8 mouse cellular contexts compared by ENCODE assay signal in the genomic region with DNA sequence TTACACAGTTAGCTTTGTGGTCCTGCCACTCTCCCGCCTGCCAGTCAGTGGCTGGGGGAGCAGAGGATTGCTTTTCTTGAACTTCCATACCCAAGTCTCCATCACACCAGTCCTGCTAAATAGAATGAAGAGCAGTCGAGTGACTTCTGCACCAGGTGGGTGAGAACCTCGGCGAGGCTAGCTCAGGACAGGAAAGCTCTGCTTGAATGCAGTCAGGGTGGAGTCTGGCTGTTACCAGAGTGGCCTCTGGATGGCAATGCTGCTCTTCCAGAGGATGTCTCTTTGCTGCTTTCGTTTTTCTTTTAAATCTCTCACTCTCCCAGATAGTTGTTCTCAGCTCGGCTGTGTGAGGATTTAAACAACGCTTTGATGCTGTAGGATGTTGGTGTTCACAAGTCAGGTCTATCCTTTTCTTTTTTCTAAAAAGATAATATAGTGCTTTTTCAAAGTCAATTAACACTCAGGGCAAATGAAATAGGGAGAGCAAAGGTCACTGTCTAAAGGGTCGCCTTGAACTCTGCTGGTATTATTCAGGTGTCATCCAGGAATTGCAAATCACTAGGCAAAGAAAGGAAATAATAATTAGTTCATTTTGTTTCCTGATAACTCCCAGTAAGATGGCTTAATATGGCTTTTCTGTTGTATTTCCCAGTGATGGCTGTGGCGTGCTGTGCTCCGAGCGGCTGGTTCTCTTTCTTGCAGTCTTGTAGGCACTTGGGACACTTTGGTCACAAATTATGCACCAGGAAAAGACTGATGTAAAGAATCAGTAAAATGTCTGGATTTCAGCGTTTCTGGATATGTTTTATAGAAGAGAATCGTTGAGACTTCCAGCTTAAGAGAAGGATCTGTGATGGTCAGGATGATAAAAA.
DNase-seq lines count a peak whose midpoint lies in the region; ATAC-seq and TF ChIP-seq lines count a peak whose summit lies in the region.

No protein-coding gene starts in this region.

- TF ChIP-seq POLR2A in limb, embryonic 14.5 days (IDR thresholded peaks at IDR 0.05; ENCODE audit: borderline replicate concordance, extremely low read depth, insufficient read depth, insufficient read length): no peak

- H3K4me1 ChIP-seq in kidney, embryonic 15.5 days: 0 out of 2 replicates have a peak, but pooled peaks cover 2% of the 10 kb centered on the region
- H3K4me1 ChIP-seq in limb, embryonic 14.5 days (ENCODE audit: control insufficient read depth, insufficient read depth, low read length): 0 out of 2 replicates have a peak, but pooled peaks cover 3% of the 10 kb centered on the region
- peaks cover 9% of the 10 kb centered on the region for H3K4me1 ChIP-seq in neural tube, embryonic 15.5 days

- no peaks in the 10 kb centered on the region for H3K9me3 ChIP-seq in kidney, embryonic 15.5 days (replicated peaks)
- H3K9me3 ChIP-seq in limb, embryonic 14.5 days (ENCODE audit: control insufficient read depth, low read length): no peaks in the 10 kb centered on the region
- H3K9me3 ChIP-seq in neural tube, embryonic 15.5 days (replicated peaks): no peaks in the 10 kb centered on the region

- no peak overlapping the region for H3K9ac ChIP-seq in kidney, embryonic 15.5 days
- H3K9ac ChIP-seq in limb, embryonic 14.5 days (ENCODE audit: low read depth, low read length, severe bottlenecking): 0 out of 2 replicates have a peak overlapping the region, but pooled peaks have one; percentile 18
- no peak overlapping the region for H3K9ac ChIP-seq in neural tube, embryonic 15.5 days (replicated peaks)

- intact Hi-C loops in gastrocnemius, postnatal 14 days (cut with DNase I; ENCODE audit: low total_unique reads): no loop called here

- DNase-seq in gastrocnemius, postnatal 10 days: peak; percentile 20
- DNase-seq in gastrocnemius, postnatal 25 days: no peak
- DNase-seq in cerebellum, postnatal 4 days (ENCODE audit: low spot score in 2 of 2): peak; percentile 37 to 57
- DNase-seq in gastrocnemius, postnatal 14 days: peak; percentile 8
- peak; percentile 75 for DNase-seq in limb, embryonic 14.5 days (ENCODE audit: low spot score)

- peak overlapping the region; percentile 25; the same call in 1 of the 2 replicates for H3K4me2 ChIP-seq in kidney, embryonic 15.5 days
- H3K4me2 ChIP-seq in limb, embryonic 14.5 days (replicated peaks; ENCODE audit: low read depth, low read length, severe bottlenecking): no peak overlapping the region
- peak overlapping the region; percentile 45 for H3K4me2 ChIP-seq in neural tube, embryonic 15.5 days

- H3K27me3 ChIP-seq in kidney, embryonic 15.5 days: no peaks in the 10 kb centered on the region
- H3K27me3 ChIP-seq in limb, embryonic 14.5 days (ENCODE audit: control insufficient read depth, insufficient read depth, low read length): no peaks in the 10 kb centered on the region
- no peaks in the 10 kb centered on the region for H3K27me3 ChIP-seq in neural tube, embryonic 15.5 days (replicated peaks)

- 38% methylated on average over 13 of the region's 13 CpGs for WGBS in kidney, embryonic 15.5 days
- WGBS in limb, embryonic 14.5 days: 42% methylated on average over 13 of the region's 13 CpGs
- WGBS in neural tube, embryonic 15.5 days: 23% methylated on average over 13 of the region's 13 CpGs

- no peaks in the 10 kb centered on the region for H3K36me3 ChIP-seq in kidney, embryonic 15.5 days
- no peaks in the 10 kb centered on the region for H3K36me3 ChIP-seq in limb, embryonic 14.5 days (ENCODE audit: control insufficient read depth, insufficient read depth, low read length)
- no peaks in the 10 kb centered on the region for H3K36me3 ChIP-seq in neural tube, embryonic 15.5 days

- peak; percentile 86 for ATAC-seq in kidney, embryonic 15.5 days (replicated peaks; ENCODE audit: low FRiP score)
- peak; percentile 82; the same call in 1 of the 2 replicates for ATAC-seq in limb, embryonic 14.5 days (ENCODE audit: low FRiP score, low read depth)
- ATAC-seq in neural tube, embryonic 15.5 days (ENCODE audit: low FRiP score): peak; percentile 93
- ATAC-seq in erythroblast, adult 5-6 weeks (replicated peaks; ENCODE audit: low FRiP score, poor library complexity, severe bottlenecking): no peak

- H3K4me3 ChIP-seq in kidney, embryonic 15.5 days (replicated peaks): 0 out of 2 replicates have a peak overlapping the region, but pooled peaks have one; percentile 10
- H3K4me3 ChIP-seq in limb, embryonic 14.5 days (replicated peaks; ENCODE audit: low read length): no peak overlapping the region
- H3K4me3 ChIP-seq in neural tube, embryonic 15.5 days (replicated peaks): peak overlapping the region; percentile 17; the same call in 1 of the 2 replicates

- H3K27ac ChIP-seq in kidney, embryonic 15.5 days: no peak overlapping the region
- H3K27ac ChIP-seq in limb, embryonic 14.5 days (replicated peaks; ENCODE audit: low read depth, low read length): no peak overlapping the region
- H3K27ac ChIP-seq in neural tube, embryonic 15.5 days (replicated peaks): peak overlapping the region; percentile 61
